Mouse (Mus musculus): ENCODE measurements around the gene Plekha5. TPM values are rescaled to one million over a fixed set of nuclear protein-coding genes. Genes with fewer than 3 reads are reported as not detected.
A peak's percentile ranks its signal among the peaks of the same experiment; 100 is the strongest.

Gene Plekha5
- total RNA-seq, 2 experiments from 2014 or later = 38.3 to 39.2 TPM

- no peak for DNase-seq
- intact Hi-C loops (cut with DNase I) = no loop called here
Measured at GRCm38 (mm10) chr6:140453454-140453853, 29.6 kb downstream of the Plekha5 start.

GRCm38 (mm10) chr6:140454388-140454787, 30.5 kb downstream of the Plekha5 start:
- intact Hi-C loops (cut with DNase I) = no loop called here
- no peak for DNase-seq

DNA sequence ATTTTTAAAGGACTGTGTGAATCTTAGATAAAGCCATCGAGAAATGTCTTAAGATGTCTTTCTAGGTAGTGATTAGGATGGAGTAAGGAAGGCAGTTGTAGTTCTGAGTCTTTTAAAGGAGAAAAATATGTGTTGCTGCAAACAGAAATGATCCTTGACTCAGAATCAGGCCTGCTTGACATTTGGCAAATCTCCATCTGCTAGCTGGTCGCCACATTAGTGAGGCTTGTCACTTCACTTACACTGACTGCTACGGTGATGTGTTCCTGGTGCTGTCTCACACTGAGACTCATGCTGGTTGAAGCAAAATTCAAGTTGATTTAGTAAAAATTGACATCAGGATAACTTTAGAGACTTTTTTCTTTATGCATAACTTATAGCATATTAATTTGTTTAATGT, 32.0 kb downstream of the Plekha5 start:
- peak in 1 of 2 experiments; percentile 26 for DNase-seq
- intact Hi-C loops (cut with DNase I) = no loop called here

GRCm38 (mm10) chr6:140456393-140457163, 32.7 kb downstream of the Plekha5 start:
- intact Hi-C loops (cut with DNase I) = no loop called here

GRCm38 (mm10) chr6:140460398-140460797, 36.5 kb downstream of the Plekha5 start:
- intact Hi-C loops (cut with DNase I) = no loop called here
- no peak for DNase-seq

More at GRCm38 (mm10) chr6:140456393-140457163, 32.7 kb downstream of the Plekha5 start:
- DNase-seq = no peak

- no peak for DNase-seq
- intact Hi-C loops (cut with DNase I) = no loop called here
Measured at GRCm38 (mm10) chr6:140464818-140465217, 41.0 kb downstream of the Plekha5 start.

- DNase-seq = no peak
- intact Hi-C loops (cut with DNase I) = no loop called here
Measured at GRCm38 (mm10) chr6:140465946-140466646, 42.2 kb downstream of the Plekha5 start.

- DNase-seq = no peak
- intact Hi-C loops (cut with DNase I) = no loop called here
Measured at GRCm38 (mm10) chr6:140466841-140467240, 43.0 kb downstream of the Plekha5 start.

DNA sequence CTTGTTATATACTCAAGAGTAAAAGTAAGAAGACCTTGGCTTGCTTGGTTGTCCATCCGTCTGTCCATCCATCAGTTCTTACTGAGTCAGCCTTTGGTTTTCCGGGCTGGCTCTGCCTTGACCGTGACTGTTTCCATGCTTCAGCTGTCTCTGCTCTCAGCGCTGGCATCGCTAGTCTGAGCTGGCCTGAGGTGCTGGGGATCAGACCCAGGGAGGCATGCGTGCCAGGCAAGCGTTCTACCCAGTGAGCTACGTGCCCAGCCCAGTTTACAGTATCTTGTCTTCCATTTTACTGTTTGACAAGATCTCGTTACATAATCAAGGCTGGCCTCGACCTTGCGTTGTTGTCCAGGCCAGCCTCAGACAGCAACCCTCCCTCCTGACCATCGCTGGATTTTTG, 44.0 kb downstream of the Plekha5 start:
- intact Hi-C loops (cut with DNase I) = no loop called here
- no peak for DNase-seq

- DNase-seq = no peak
- intact Hi-C loops (cut with DNase I) = no loop called here
Measured at GRCm38 (mm10) chr6:140469791-140470190, 45.9 kb downstream of the Plekha5 start.

- no peak for DNase-seq
- intact Hi-C loops (cut with DNase I) = no loop called here
Measured at GRCm38 (mm10) chr6:140471751-140472150, 47.9 kb downstream of the Plekha5 start.

- intact Hi-C loops (cut with DNase I) = no loop called here
- peak; percentile 72 to 81 for DNase-seq
Measured at GRCm38 (mm10) chr6:140472345-140472744, 48.5 kb downstream of the Plekha5 start.

GRCm38 (mm10) chr6:140475393-140476087, 51.7 kb downstream of the Plekha5 start:
- no peak for DNase-seq
- intact Hi-C loops (cut with DNase I) = loop anchor here (2.0 kb wide), 1 partner anchor 83 kb away; no protein-coding TSS in a partner anchor

GRCm38 (mm10) chr6:140476981-140477380, 53.1 kb downstream of the Plekha5 start:
- DNase-seq = no peak
- intact Hi-C loops (cut with DNase I) = no loop called here

DNA sequence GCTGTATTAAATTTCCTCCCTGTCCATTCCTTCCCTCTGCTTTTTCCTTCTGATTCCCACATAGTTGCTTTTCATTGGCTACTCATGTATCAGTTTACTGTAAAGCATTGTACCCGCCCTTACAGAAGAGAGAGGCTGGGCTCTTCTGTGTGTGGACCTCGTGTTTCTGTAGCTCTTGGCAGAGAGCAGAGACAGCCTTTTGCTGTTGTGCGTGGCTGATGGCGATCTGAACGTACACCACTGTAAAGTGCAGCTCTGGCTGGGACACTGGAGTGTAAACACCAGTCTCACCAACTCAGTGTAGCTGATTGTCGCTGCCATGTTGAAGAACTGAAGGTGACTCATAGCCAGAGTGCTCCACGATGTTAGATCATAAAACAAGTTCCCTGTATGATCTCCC, 54.2 kb downstream of the Plekha5 start:
- intact Hi-C loops (cut with DNase I) = no loop called here
- DNase-seq = no peak

- no peak for DNase-seq
- intact Hi-C loops (cut with DNase I) = no loop called here
Measured at GRCm38 (mm10) chr6:140478943-140479342, 55.1 kb downstream of the Plekha5 start.

DNA sequence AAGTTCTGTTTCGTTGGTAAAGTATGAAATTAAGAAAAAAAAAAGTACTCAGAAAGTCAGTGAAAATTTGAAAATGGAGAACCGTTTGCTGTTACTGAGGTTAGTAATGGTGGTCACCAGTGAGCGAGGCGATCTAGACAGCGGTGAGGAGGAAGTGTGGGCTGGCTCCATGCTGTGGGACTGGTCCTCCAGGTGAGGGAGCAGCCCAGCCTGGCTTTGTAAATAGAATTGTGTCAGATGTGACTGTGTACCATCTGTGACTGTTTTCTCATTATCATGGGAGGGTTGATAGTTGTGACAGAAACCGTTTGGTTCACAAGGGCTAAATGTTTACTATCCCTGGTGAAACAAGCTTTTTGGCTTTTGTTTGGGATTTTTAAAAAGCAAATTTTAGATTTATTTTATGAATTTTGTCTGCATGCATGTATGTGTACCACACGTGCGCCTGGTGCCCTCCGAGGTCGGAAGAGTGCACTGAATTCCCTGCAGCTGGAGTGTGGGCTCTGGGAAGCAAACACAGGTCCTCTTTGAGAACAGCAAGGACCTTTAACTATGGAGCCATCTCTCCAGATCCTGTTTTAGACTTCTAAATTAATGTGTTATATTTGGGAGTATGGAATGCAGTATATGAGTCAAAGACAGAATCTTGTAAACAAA, 56.7 kb downstream of the Plekha5 start:
- intact Hi-C loops (cut with DNase I) = loop anchor here (5.0 kb wide), 1 partner anchor 232 kb away; no protein-coding TSS in a partner anchor

GRCm38 (mm10) chr6:140481701-140482460, 58.0 kb downstream of the Plekha5 start:
- DNase-seq = peak; percentile 84 to 91
- intact Hi-C loops (cut with DNase I) = loop anchor here (5.0 kb wide), 1 partner anchor 230 kb away; no protein-coding TSS in a partner anchor

More for the DNA sequence above, 56.7 kb downstream of the Plekha5 start:
- no peak for DNase-seq

- intact Hi-C loops (cut with DNase I) = loop anchor here (5.0 kb wide), 1 partner anchor 228 kb away; no protein-coding TSS in a partner anchor
- peak; percentile 67 to 75 for DNase-seq
Measured at GRCm38 (mm10) chr6:140484170-140484569, 60.3 kb downstream of the Plekha5 start.

- DNase-seq = no peak
- intact Hi-C loops (cut with DNase I) = no loop called here
Measured at GRCm38 (mm10) chr6:140485636-140486035, 61.8 kb downstream of the Plekha5 start.

All from heart, postnatal 10 days (tissue).